Mouse (Mus musculus) left cerebral cortex, adult 8-10 months (tissue): ENCODE measurements around the gene Pgp. TPM values are rescaled to one million over a fixed set of nuclear protein-coding genes. Genes with fewer than 3 reads are reported as not detected.

Experiments
- DNase-seq, 2 experiments: peaks; one replicate each; pipeline ENCODE4 v3.0.0; 2022; ENCODE audit warnings: low spot score in 2 of 2
- total RNA-seq, 4 experiments: library from RNA; stranded (reverse); gene quantifications; 2 replicates each; pipeline ENCODE4 v1.2.4; 2022

The Pgp gene
- total RNA-seq, 4 experiments from 2014 or later = 59.0 to 68.7 (median 63.8) TPM

- DNase-seq = no peak
Observed at GRCm38 (mm10) chr17:24481027-24481815, 11.0 kb downstream of the Pgp start.

- DNase-seq = no peak
Observed at GRCm38 (mm10) chr17:24483495-24483894, 13.3 kb downstream of the Pgp start.

- DNase-seq = no peak
Observed at GRCm38 (mm10) chr17:24485090-24485860, 15.1 kb downstream of the Pgp start.

GRCm38 (mm10) chr17:24488186-24488661, 18.0 kb downstream of the Pgp start, which contains the start of gene Caskin1:
Gene Caskin1, plus strand, starts transcription at chr17:24488601.
- peak in 1 of 2 experiments; percentile 77 for DNase-seq

DNA sequence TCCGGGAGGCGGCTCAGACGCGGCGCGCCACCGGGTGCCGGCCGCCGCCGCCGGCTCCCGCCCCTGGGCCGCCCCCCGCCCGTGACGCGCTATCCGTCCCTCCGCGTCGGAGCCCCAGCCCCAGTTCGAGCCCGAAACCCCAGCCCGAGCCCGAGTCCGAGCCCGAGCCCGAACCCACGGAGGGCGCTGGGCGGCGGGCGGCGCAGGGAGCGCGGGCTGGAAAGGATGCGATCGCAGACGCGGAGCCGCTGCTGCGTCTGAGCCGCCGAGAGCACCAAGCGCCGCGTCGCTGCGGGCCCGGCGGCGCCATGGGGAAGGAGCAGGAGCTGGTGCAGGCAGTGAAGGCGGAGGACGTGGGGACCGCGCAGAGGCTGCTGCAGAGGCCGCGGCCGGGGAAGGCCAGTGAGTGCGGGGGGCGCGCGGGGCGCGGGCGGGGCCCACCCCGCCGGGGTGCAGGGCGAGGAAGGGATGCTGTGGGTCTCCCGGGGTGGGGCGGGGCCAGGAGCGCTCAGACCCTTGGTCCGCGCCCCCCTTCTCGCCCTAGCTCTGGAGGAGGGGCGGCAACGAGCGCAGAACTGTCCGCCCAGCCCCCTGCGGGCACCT, 18.6 kb downstream of the Pgp start:
- DNase-seq = peak in 1 of 2 experiments; percentile 33

DNA sequence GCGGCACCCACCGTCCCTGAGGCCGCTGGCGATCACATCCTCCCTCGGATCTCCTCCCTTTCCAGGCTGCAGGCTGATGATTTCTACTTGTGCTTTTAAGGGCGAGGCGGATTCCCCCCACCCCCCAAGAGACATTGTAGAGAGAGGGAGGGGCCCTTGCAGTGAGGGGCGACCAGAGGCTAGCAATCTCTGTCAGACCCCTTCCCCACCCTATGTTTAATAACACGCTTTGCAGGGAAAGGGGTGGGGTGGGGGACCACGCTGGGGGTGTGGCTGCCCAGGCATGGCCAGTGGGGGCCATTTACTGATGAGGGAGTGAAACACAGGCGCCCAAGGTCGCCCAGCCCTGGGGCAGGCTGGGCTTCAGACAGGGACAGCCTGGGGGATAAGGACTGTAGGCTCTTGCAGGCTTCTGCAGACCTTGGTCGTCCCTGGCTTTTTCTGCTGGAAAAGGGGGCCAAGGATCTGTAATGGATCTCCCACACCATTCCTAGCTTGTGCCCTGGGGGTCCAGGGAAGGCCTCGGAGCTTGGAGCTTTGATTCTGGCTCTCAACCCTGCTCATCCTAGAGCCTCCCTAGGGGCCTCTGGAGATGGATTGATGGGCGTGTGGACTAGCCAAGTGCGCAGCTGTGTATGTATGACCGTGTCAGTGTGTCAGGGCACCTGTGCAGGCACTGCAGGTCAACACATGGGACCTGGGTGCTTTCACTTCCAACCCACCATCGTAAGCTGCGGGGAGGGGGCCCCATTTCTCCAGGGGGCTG, 19.3 kb downstream of the Pgp start:
- no peak for DNase-seq

DNA sequence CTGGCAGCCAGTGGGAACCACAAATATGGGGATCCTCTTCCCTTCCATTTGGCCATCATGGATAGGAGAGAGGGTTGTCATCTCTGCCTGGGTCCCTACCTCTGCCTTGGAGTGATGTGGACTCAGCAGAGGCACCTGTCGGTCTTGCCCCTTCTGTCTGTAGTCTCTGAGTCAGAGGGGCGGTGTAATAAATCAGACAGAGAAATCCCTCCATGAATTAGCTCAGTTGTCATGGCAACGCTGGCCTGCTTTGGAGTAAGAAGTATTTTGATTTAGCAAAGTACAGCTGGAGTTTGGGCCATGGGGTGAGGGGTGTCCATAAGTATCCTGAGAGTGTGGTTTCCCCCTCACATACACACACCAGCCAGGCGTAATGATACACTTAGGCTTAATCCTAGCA, 20.2 kb downstream of the Pgp start:
- DNase-seq = no peak

DNA sequence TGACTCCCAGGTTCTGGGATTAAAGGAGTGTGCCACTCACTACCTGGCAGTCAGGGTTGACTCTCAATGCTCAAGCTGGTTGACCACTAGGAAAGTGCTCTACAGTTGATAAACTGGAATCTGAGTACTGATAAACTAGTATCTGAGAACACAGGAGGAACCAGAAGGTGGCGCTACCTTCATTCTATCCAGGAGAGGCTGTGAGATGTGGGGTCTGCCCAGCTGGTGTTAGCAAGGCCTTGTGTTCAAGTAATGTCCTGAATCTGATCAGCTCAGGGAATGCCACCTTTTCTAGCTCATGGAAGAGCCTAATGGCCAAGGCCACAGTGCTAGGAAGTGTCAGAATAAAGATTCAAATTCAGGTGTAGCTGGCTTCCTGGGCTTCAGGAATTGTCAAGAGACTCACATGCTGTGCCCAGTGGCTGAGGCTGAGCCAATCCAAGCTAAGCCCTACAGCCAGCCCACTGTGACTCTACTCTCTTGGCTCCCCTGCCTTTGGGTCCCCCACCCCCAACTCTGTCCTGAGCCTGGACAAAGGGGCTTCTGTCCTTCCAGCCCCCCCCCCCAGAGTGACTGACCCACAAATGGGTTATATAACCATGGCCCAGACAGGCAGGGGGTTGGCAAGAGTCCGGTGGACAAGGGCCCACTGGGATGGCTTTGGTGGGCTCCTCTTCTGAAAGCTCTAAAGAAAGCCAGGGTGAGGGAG, 24.6 kb downstream of the Pgp start:
- DNase-seq = peak in 1 of 2 experiments; percentile 71

GRCm38 (mm10) chr17:24495443-24495842, 25.3 kb downstream of the Pgp start:
- DNase-seq = peak in 1 of 2 experiments; percentile 80

- DNase-seq = peak in 1 of 2 experiments; percentile 13
Observed at GRCm38 (mm10) chr17:24496026-24496425, 25.8 kb downstream of the Pgp start.

GRCm38 (mm10) chr17:24502208-24502607, 32.0 kb downstream of the Pgp start:
- no peak for DNase-seq

- no peak for DNase-seq
Observed at GRCm38 (mm10) chr17:24504085-24504484, 33.9 kb downstream of the Pgp start.

- peak in 1 of 2 experiments; percentile 12 for DNase-seq
Observed at GRCm38 (mm10) chr17:24505286-24505955, 35.2 kb downstream of the Pgp start.

GRCm38 (mm10) chr17:24506332-24507070, 36.3 kb downstream of the Pgp start:
- DNase-seq = peak in 1 of 2 experiments; percentile 74

- DNase-seq = peak in 1 of 2 experiments; percentile 59
Observed at GRCm38 (mm10) chr17:24507129-24507664, 37.0 kb downstream of the Pgp start.

GRCm38 (mm10) chr17:24507806-24508460, 37.7 kb downstream of the Pgp start:
- DNase-seq = peak in 1 of 2 experiments; percentile 18

GRCm38 (mm10) chr17:24513609-24514008, 43.4 kb downstream of the Pgp start:
- DNase-seq = no peak
